Mouse (Mus musculus) E14TG2a.4 (cell line): ENCODE results near the gene Parp3.

Experiments
- CTCF ChIP-seq: conservative IDR thresholded peaks from 2 replicates; pipeline ENCODE4 v1.5.1; 2014; ENCODE audit warnings: low read length
- NANOG ChIP-seq: IDR thresholded peaks from 2 replicates; pipeline ENCODE4 v1.6.1; 2014; ENCODE audit warnings: borderline replicate concordance, low read length, mixed read lengths

GRCm38 (mm10) chr9:106478101-106478500 lies 1.4 kb upstream of the Parp3 start:
- TF ChIP-seq CTCF (no peak), NANOG (no peak)
